ENCODE assay signal across 23 mouse cellular contexts in the genomic region with DNA sequence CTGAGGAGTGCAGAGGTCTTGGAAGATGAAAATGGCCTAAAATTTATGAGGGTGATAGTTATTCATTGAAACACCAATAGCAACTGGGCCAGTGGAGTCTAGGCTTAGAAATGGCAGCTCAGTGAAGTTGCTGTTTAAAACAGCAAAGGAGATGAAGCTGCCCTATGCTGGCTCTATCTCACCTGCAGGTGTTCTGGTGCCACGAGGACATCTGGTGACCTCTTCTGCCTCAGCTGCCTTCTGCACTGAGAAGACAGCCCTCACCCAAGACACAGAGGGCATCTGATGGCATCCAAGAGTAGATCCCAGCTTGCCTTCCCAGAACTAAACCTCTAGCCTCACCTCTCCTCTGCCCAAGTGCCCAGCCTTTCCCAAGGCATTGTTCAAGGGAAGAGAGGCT.
"Had no signal": no experiment of that assay in that cellular context is flagged by ENCODE, and none has a peak within 500 bp of the region (broad histone marks: within the 10 kb centered on the region; RNA-seq: fewer than 3 reads in every experiment).

No protein-coding gene starts in this region.

- H3K36me3 ChIP-seq: heart, embryonic 10.5 days; heart, embryonic 12.5 days; hindbrain, embryonic 10.5 days; hindbrain, embryonic 12.5 days; intestine, embryonic 15.5 days; kidney, embryonic 15.5 days; limb, embryonic 12.5 days had no signal

- DNase-seq: gastrocnemius, adult 2 months; gastrocnemius, postnatal 10 days; gastrocnemius, postnatal 25 days; heart, adult 18-20 months; heart, postnatal 10 days; heart, postnatal 4 days; kidney, adult 18-20 months; kidney, adult 8-10 months; kidney, postnatal 25 days; kidney, postnatal 4 days; layer of hippocampus, postnatal 36 days; left cerebral cortex, postnatal 4 days; liver had no signal

- H3K9me3 ChIP-seq: heart, embryonic 10.5 days; heart, embryonic 12.5 days; hindbrain, embryonic 10.5 days; hindbrain, embryonic 12.5 days; intestine, embryonic 15.5 days; kidney, embryonic 15.5 days; limb, embryonic 12.5 days had no signal

- H3K4me3 ChIP-seq: gastrocnemius, adult 2 months; heart, embryonic 10.5 days; heart, embryonic 12.5 days; hindbrain, embryonic 10.5 days; hindbrain, embryonic 12.5 days; intestine, embryonic 15.5 days; kidney, embryonic 15.5 days; layer of hippocampus, adult 2 months; limb, embryonic 12.5 days had no signal

- H3K27ac ChIP-seq: gastrocnemius, adult 2 months; heart, embryonic 10.5 days; hindbrain, embryonic 12.5 days; hindbrain, embryonic 14.5 days; intestine, embryonic 15.5 days; kidney, embryonic 15.5 days; kidney, postnatal 0 days; layer of hippocampus, adult 2 months had no signal

- H3K27me3 ChIP-seq: intestine, embryonic 15.5 days; kidney, embryonic 15.5 days had no signal

- H3K4me1 ChIP-seq: hindbrain, embryonic 12.5 days; intestine, embryonic 15.5 days; kidney, embryonic 15.5 days had no signal
